Mouse (Mus musculus) left cerebral cortex, adult 2 months (tissue): ENCODE measurements around the gene Drd4. TPM values are rescaled to one million over a fixed set of nuclear protein-coding genes. Genes with fewer than 3 reads are reported as not detected.

Experiments used
- DNase-seq, 2 experiments: peaks; one replicate each; pipeline ENCODE4 v3.0.0; 2021 to 2022; ENCODE audit warnings: low spot score in 2 of 2, mixed read lengths in 1 of 2; ENCODE audit errors: extremely low spot score in 1 of 2
- H3K27ac ChIP-seq: fragments of 200-600 bp; 2 replicates; pipeline ENCODE4 v1.8.1; 2022
- H3K4me3 ChIP-seq: fragments of 200-600 bp; 2 replicates; pipeline ENCODE4 v1.8.1; 2022
- CTCF ChIP-seq: fragments of 200-600 bp; IDR thresholded peaks from 2 replicates; pipeline ENCODE4 v1.8.1; 2022; ENCODE audit warnings: antibody characterized with exemption, mild to moderate bottlenecking, moderate library complexity
- intact Hi-C: fragments of 180-260 bp; cut with DNase I; formaldehyde crosslinking; loops from one replicate; pipeline ENCODE4 v1.15.1; 2025
- total RNA-seq, 2 experiments: library from RNA; stranded (reverse); gene quantifications; 2 replicates each; pipeline ENCODE4 v1.2.3; 2021

Drd4 gene
- total RNA-seq, 2 experiments from 2014 or later, result 0.27 to 0.44 TPM

DNA sequence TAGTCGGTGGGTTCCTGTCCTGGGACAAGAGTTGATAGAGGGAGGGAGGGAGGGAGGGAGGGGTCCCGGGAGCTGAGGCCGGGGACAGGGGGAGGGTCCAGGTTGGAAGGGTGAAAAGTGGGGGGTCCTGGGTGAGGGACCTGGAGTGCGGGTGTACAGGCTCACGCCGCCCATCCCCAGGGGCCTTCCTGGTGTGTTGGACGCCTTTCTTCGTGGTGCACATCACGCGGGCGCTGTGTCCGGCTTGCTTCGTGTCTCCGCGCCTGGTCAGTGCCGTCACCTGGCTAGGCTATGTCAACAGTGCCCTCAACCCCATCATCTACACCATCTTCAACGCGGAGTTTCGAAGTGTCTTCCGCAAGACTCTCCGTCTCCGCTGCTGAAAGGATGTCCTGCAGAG is 2.7 kb downstream of the Drd4 start:
- intact Hi-C loops, result no loop called here
- Histone ChIP-seq H3K27ac (no peak overlapping the region), H3K4me3 (no peak overlapping the region)
- TF ChIP-seq CTCF, result no peak
- DNase-seq, result no peak

DNA sequence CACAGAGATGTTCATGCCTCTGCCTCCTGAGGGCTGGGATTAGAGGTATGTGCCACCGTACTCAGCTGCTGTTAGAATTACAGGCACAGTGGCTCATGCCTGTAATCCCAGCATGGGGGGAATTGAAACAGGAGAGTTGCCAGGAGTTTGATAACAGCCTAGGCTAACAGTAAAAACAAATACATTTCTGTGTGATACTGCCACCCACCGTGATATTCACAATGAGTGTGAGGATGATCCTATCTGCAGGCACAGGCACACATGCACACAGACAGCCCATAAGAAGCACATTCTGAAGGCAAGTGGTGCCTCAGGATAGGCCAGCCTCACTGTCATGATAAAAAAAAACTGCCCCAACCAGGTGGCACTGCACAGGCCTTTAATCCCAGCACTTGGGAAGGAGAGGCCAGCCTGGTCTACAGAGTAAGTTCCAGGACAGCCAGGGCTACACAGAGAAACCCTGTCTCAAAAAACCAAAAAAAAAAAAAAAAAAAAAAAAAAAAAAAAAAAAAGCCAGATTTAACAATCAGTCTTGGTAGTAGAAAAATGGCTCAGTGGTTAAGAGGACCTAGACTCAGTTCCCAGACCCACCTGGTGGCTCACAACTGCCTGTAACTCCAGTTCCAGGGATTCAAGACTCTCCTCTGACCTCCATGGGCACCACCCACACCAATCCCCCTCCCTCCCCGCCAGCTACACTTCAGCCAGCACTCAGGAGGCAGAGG is 6.3 kb downstream of the Drd4 start:
- no peak for TF ChIP-seq CTCF
- Histone ChIP-seq H3K27ac (no peak overlapping the region), H3K4me3 (no peak overlapping the region)
- intact Hi-C loops, result no loop called here
- no peak for DNase-seq

GRCm38 (mm10) chr7:141299175-141299574 is 7.4 kb downstream of the Drd4 start:
- Histone ChIP-seq H3K27ac (no peak overlapping the region), H3K4me3 (no peak overlapping the region)
- no peak for TF ChIP-seq CTCF
- intact Hi-C loops, result no loop called here
- DNase-seq, result no peak

- Histone ChIP-seq H3K27ac (no peak overlapping the region), H3K4me3 (no peak overlapping the region)
- TF ChIP-seq CTCF, result no peak
- intact Hi-C loops, result no loop called here
- no peak for DNase-seq
These were observed 9.6 kb downstream of the Drd4 start for GRCm38 (mm10) chr7:141301386-141301785.

DNA sequence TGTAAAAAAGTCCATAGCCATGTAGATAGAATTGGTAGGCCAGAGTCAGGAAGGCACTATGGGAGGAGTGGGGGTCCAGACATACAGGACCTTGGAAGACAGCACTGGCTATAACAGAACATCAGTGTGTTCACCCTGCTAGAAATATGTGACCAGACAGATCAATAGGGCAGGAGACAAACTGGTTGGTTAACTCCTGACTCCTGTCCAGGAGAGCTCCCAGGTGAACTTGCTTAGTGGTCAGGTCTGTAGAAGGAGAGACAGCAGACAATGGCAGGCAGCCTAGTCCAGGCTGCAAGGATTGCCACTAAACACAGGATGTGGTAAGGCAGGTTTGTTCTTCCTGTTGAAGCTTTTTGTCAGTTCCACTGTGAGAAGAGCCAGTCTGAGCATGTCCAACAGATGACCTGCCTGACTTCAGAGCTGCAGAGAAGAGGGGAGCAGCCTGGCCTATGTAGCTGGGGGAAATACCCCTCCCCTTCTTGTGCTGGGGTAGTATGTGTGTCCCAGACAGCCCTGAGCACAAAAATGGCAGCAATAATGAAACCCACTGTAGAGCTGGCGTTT is 11.0 kb downstream of the Drd4 start:
- intact Hi-C loops, result no loop called here
- H3K4me3 ChIP-seq, result no peak overlapping the region
- no peak overlapping the region for H3K27ac ChIP-seq
- no peak for DNase-seq
- no peak for TF ChIP-seq CTCF

DNA sequence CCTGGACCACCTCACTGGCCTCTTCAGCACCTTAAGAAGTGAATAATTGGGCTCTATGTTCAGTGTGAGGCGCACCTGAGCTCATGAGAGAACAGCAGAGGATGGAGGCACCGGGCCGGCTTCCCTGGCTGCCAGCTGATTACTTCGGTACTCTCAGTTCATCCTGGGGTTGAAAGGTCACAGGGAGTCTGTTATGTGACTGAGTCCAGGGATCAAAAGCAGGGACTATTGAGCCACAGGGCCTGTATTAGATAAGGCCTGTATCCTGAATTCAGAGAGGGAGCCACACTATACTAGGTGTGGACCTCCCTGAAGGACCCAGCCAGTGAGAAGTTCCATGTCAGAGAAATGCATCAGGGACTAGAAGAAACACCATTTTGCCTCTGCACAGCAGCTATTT is 12.7 kb downstream of the Drd4 start:
- no peak for DNase-seq

DNA sequence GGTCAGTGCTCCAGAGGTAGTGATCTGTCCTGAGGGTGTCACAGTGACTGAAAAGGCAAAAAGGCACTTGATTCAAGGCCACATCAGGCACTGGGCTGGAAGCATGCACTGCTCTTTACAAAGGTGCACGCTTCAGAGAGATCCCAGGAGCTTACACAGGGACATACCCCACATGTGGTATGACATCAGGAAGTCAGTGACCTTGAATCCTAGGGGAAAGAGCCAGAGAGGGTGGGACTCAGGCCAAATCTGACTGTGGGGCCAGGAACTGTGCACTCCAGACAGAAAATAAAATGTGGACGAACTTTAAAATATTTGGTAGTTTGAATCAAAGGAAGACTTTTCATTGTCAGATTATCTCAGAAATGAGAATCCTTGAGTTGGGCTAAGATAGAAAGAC is 22.6 kb downstream of the Drd4 start:
- DNase-seq, result no peak
- intact Hi-C loops, result no loop called here
- Histone ChIP-seq H3K27ac (no peak overlapping the region), H3K4me3 (no peak overlapping the region)
- no peak for TF ChIP-seq CTCF

More for the DNA sequence above, 12.7 kb downstream of the Drd4 start:
- Histone ChIP-seq H3K4me3 (no peak overlapping the region), H3K27ac (no peak overlapping the region)
- TF ChIP-seq CTCF, result no peak
- intact Hi-C loops, result no loop called here

DNA sequence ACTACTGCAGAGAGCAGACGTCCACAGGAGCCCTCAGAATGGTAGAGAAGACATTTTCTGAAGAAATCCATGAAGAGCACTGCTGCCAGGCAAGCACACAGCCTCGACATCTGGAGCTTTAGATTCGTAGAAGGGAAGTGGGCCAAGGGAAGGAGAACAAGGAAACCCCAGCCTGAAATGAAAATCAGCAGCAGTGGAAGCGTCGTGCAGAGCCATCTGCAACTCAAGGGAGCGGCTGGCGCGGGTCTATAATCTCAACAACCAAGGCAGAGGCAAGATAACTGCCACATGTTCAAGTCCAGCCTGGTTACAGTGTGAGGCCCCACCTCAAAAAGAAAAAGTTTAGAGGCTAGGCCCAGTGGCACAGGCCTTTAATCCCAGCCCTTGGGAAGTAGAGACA is 23.3 kb downstream of the Drd4 start:
- intact Hi-C loops, result loop anchor here (5.0 kb wide), 1 partner anchor 68 kb away; no protein-coding TSS in a partner anchor
- DNase-seq, result no peak
- no peak overlapping the region for H3K4me3 ChIP-seq
- H3K27ac ChIP-seq, result no peak overlapping the region
- no peak for TF ChIP-seq CTCF

- TF ChIP-seq CTCF, result peak; percentile 61
- H3K4me3 ChIP-seq, result no peak overlapping the region
- H3K27ac ChIP-seq, result no peak overlapping the region
- intact Hi-C loops, result loop anchor here (5.0 kb wide), 1 partner anchor 69 kb away; no protein-coding TSS in a partner anchor
- peak; percentile 43 to 49 for DNase-seq
These were observed 24.2 kb downstream of the Drd4 start for GRCm38 (mm10) chr7:141315974-141316373.

GRCm38 (mm10) chr7:141317619-141318132 is 25.9 kb downstream of the Drd4 start:
- intact Hi-C loops, result loop anchor here (5.0 kb wide), 1 partner anchor 70 kb away; no protein-coding TSS in a partner anchor
- TF ChIP-seq CTCF, result no peak
- Histone ChIP-seq H3K4me3 (no peak overlapping the region), H3K27ac (no peak overlapping the region)
- no peak for DNase-seq

GRCm38 (mm10) chr7:141319446-141319845 is 27.6 kb downstream of the Drd4 start:
- H3K4me3 ChIP-seq, result no peak overlapping the region
- H3K27ac ChIP-seq, result no peak overlapping the region
- intact Hi-C loops, result loop anchor here (5.0 kb wide), 1 partner anchor 72 kb away; no protein-coding TSS in a partner anchor
- no peak for TF ChIP-seq CTCF
- DNase-seq, result no peak

GRCm38 (mm10) chr7:141324686-141325085 is 32.9 kb downstream of the Drd4 start:
- no peak for TF ChIP-seq CTCF
- no peak for DNase-seq
- Histone ChIP-seq H3K27ac (no peak overlapping the region), H3K4me3 (no peak overlapping the region)
- intact Hi-C loops, result loop anchor here (5.0 kb wide), 1 partner anchor 68 kb away; the partner anchor contains the start of gene Taldo1
